Mouse (Mus musculus): ENCODE data around the gene Osbpl5.

DNA sequence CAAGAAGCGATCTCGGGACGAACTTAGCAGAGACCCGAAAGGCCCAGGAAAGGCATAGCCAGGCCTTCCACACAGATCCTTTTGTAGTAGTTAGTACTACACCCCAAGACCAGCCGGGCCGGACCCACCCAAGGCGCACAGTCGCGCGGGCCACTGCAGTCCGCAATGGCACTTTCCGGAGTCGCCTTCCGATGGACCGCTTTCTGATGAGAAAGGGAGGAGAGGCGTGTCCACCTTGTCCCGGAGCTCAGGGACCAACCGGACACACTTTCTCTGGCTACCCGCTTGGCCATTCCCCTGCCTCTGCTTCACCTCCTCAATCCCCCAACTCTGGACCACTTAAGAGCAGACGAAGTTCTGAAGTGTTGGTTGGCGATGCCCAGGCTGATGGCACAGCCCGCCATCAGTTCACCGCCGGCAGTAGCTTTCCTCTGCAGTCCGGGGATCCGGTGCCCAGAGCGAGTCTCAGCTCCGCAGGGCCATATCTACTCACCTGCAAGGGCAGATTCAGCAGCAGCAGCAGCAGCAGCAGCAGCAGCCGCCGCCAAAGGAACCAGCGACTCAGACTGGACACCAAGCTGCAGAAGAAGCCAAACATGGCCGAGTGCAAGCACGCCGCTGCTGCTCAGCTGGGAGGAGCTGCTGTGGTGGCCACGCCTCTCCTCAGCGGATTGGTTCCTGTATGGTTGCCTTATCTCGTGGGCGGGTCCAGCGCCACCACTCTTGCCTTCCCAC is 107.6 kb downstream of the Osbpl5 start, which contains the start of gene Tnfrsf22:
- TF ChIP-seq CTCF (IDR thresholded peaks at IDR 0.05; ENCODE audit: low read depth) (no peak), EP300 (IDR thresholded peaks at IDR 0.05; ENCODE audit: low read depth) (no peak)

Measured in liver, postnatal 0 days (tissue).